Comparison of ENCODE assay signal across 8 mouse cellular contexts in the genomic region with DNA sequence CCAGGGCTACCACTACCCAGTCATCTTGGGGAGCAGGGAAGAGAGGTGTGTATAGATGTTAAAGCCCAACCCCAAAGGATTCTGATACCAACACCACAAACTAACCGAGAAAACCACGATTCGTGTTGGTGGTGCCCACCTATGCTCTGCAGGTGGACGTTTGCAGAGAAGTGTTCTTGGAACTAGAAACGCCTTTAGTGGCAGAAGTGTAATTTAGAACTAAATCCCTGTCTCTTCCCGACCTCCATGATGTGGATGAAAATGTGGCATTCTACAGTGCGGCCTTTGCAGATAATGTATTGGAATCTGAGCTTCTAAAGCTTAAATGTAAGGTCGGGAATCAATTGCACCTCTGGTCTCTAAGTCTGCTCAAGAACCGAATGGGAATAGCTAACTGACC. TPM values are rescaled to one million over a fixed set of nuclear protein-coding genes. Genes with fewer than 3 reads are reported as not detected.
DNase-seq lines count a peak whose midpoint lies in the region; ATAC-seq lines count a peak whose summit lies in the region.

No protein-coding gene starts in this region.

- peak overlapping the region; percentile 81 for H3K4me3 ChIP-seq in heart, embryonic 13.5 days
- H3K4me3 ChIP-seq in forebrain, embryonic 11.5 days (ENCODE audit: low read depth, low read length), result peak overlapping the region; percentile 86
- H3K4me3 ChIP-seq in liver, embryonic 13.5 days (replicated peaks), result peak overlapping the region; percentile 93

- no peaks in the 10 kb centered on the region for H3K9me3 ChIP-seq in heart, embryonic 13.5 days
- H3K9me3 ChIP-seq in forebrain, embryonic 11.5 days (ENCODE audit: control insufficient read depth, low read length), result no peaks in the 10 kb centered on the region
- no peaks in the 10 kb centered on the region for H3K9me3 ChIP-seq in liver, embryonic 13.5 days (replicated peaks)

- intact Hi-C loops in heart, postnatal 36 days (cut with DNase I), result loop anchor here (5.0 kb wide), 1 partner anchor 54 kb away; no protein-coding TSS in a partner anchor
- intact Hi-C loops in gastrocnemius, postnatal 14 days (cut with DNase I; ENCODE audit: low total_unique reads), result loop anchor here (10.0 kb wide), 2 partner anchors 52 to 152 kb away; no protein-coding TSS in a partner anchor

- no peaks in the 10 kb centered on the region for H3K36me3 ChIP-seq in heart, embryonic 13.5 days
- H3K36me3 ChIP-seq in forebrain, embryonic 11.5 days (ENCODE audit: control insufficient read depth, insufficient read depth, low read length), result no peaks in the 10 kb centered on the region
- no peaks in the 10 kb centered on the region for H3K36me3 ChIP-seq in liver, embryonic 13.5 days

- no peak for DNase-seq in heart, postnatal 36 days
- no peak for DNase-seq in forebrain, embryonic 11.5 days (ENCODE audit: low spot score)
- no peak for DNase-seq in liver, embryonic 13.5 days
- DNase-seq in retina, embryonic 14.5 days (ENCODE audit: low spot score), result no peak
- no peak for DNase-seq in left cerebral cortex, adult 8-10 months (ENCODE audit: low spot score in 2 of 2)
- no peak for DNase-seq in gastrocnemius, postnatal 14 days

- H3K9ac ChIP-seq in heart, embryonic 13.5 days, result peak overlapping the region; percentile 91
- peak overlapping the region; percentile 70; the same call in 1 of the 2 replicates for H3K9ac ChIP-seq in forebrain, embryonic 11.5 days (ENCODE audit: low read length)
- peak overlapping the region; percentile 87 for H3K9ac ChIP-seq in liver, embryonic 13.5 days

- WGBS in heart, embryonic 13.5 days, result 32% methylated on average over 9 of the region's 9 CpGs
- 16% methylated on average over 9 of the region's 9 CpGs for whole genome bisulfite sequencing in forebrain, embryonic 11.5 days
- WGBS in liver, embryonic 13.5 days (ENCODE audit: insufficient replicate concordance), result 33% methylated on average over 9 of the region's 9 CpGs

- H3K27ac ChIP-seq in heart, embryonic 13.5 days (replicated peaks), result no peak overlapping the region; the same call in 1 of the 2 replicates
- no peak overlapping the region for H3K27ac ChIP-seq in forebrain, embryonic 11.5 days (ENCODE audit: low read depth, low read length)
- no peak overlapping the region for H3K27ac ChIP-seq in liver, embryonic 13.5 days

- H3K4me2 ChIP-seq in heart, embryonic 13.5 days, result peak overlapping the region; percentile 78
- H3K4me2 ChIP-seq in forebrain, embryonic 11.5 days (ENCODE audit: low read depth, low read length, severe bottlenecking), result peak overlapping the region; percentile 93
- H3K4me2 ChIP-seq in liver, embryonic 13.5 days, result peak overlapping the region; percentile 99

- ATAC-seq in heart, embryonic 13.5 days (ENCODE audit: extremely low read depth, insufficient number of reproducible peaks, low FRiP score, low TSS enrichment), result no peak
- ATAC-seq in CD4-positive, CD25-positive, alpha-beta regulatory T cell, adult 4 months, result peak; percentile 9
- ATAC-seq in forebrain, embryonic 11.5 days (replicated peaks; ENCODE audit: low FRiP score), result no peak
- ATAC-seq in liver, embryonic 13.5 days (ENCODE audit: low read depth), result no peak

- 0 out of 2 replicates have a peak, but pooled peaks cover 2% of the 10 kb centered on the region for H3K27me3 ChIP-seq in heart, embryonic 13.5 days (replicated peaks)
- H3K27me3 ChIP-seq in forebrain, embryonic 11.5 days (ENCODE audit: control insufficient read depth, insufficient read depth, low read length), result peaks cover 3% of the 10 kb centered on the region; the same call in 1 of the 2 replicates
- peaks cover 42% of the 10 kb centered on the region for H3K27me3 ChIP-seq in liver, embryonic 13.5 days

- peaks cover 45% of the 10 kb centered on the region for H3K4me1 ChIP-seq in heart, embryonic 13.5 days
- peaks cover 8% of the 10 kb centered on the region for H3K4me1 ChIP-seq in forebrain, embryonic 11.5 days (replicated peaks; ENCODE audit: control insufficient read depth, insufficient read depth, low read length)
- peaks cover 29% of the 10 kb centered on the region for H3K4me1 ChIP-seq in liver, embryonic 13.5 days (replicated peaks)

RNA-seq across cellular contexts. Expression of a gene that starts 7.8 kb away (rescaled TPM):
- polyA plus RNA-seq in heart, embryonic 13.5 days (2015; fragmentation: Nextera tagmentation; extraction: Ambion mirVana), result 13.0 and 14.3 TPM in 2 replicates
- 10 to 100 TPM; 11.4 to 12.7 TPM for total RNA-seq in heart, postnatal 36 days (2021)
- 1 to 10 TPM; 7.2 to 8.9 TPM for polyA plus RNA-seq in CD4-positive, CD25-positive, alpha-beta regulatory T cell, adult 4 months (2017; shearing (Covaris generic))
- 9.6 and 13.2 TPM in 2 replicates for polyA plus RNA-seq in forebrain, embryonic 11.5 days (2014; fragmentation: Nextera tagmentation; extraction: Ambion mirVana)
- 5.4 and 8.7 TPM in 2 replicates for polyA plus RNA-seq in liver, embryonic 13.5 days (2015; fragmentation: Nextera tagmentation; extraction: Ambion mirVana)
- total RNA-seq in left cerebral cortex, adult 8-10 months (2022), result 10 to 100 TPM; 29.8 to 38.7 (median 33.5) TPM
- total RNA-seq in gastrocnemius, postnatal 14 days (2021), result 1 to 10 TPM; 8.2 to 9.3 TPM
